In genomic region chr16:11824385-11824784, GRCm38 (mm10) we compare ENCODE assay signal across 19 mouse cellular contexts.
DNase-seq lines count a peak whose midpoint lies in the region; ATAC-seq and TF ChIP-seq lines count a peak whose summit lies in the region.
"Had no signal": no experiment of that assay in that cellular context is flagged by ENCODE, and none has a peak within 500 bp of the region (broad histone marks: within the 10 kb centered on the region; RNA-seq: fewer than 3 reads in every experiment).

No protein-coding gene starts in this region.

- intact Hi-C loops in heart, postnatal 10 days (cut with DNase I), result no loop called here

- no peaks in the 10 kb centered on the region for H3K27me3 ChIP-seq in forebrain, embryonic 15.5 days
- H3K27me3 ChIP-seq in forebrain, embryonic 11.5 days (ENCODE audit: control insufficient read depth, insufficient read depth, low read length), result no peaks in the 10 kb centered on the region
- H3K27me3 ChIP-seq in kidney, postnatal 0 days (ENCODE audit: insufficient read depth, low read length), result no peaks in the 10 kb centered on the region
- no peaks in the 10 kb centered on the region for H3K27me3 ChIP-seq in midbrain, embryonic 15.5 days (replicated peaks)
- H3K27me3 ChIP-seq: liver, embryonic 15.5 days; megakaryocyte, embryonic 14.5 days had no signal

- no peak overlapping the region for H3K4me2 ChIP-seq in forebrain, embryonic 15.5 days (replicated peaks)
- no peak overlapping the region for H3K4me2 ChIP-seq in forebrain, embryonic 11.5 days (ENCODE audit: low read depth, low read length, severe bottlenecking)
- no peak overlapping the region for H3K4me2 ChIP-seq in kidney, postnatal 0 days (ENCODE audit: low read length)
- H3K4me2 ChIP-seq in midbrain, embryonic 15.5 days, result peak overlapping the region; percentile 15
- H3K4me2 ChIP-seq: liver, embryonic 15.5 days had no signal

- H3K27ac ChIP-seq in forebrain, embryonic 15.5 days (replicated peaks), result peak overlapping the region; percentile 47; the same call in 1 of the 2 replicates
- H3K27ac ChIP-seq in forebrain, embryonic 11.5 days (ENCODE audit: low read depth, low read length), result no peak overlapping the region
- no peak overlapping the region for H3K27ac ChIP-seq in kidney, postnatal 0 days
- 0 out of 2 replicates have a peak overlapping the region, but pooled peaks have one; percentile 10 for H3K27ac ChIP-seq in cortical plate, adult 2 months (ENCODE audit: insufficient read depth, low read length)
- peak overlapping the region; percentile 81 for H3K27ac ChIP-seq in midbrain, embryonic 15.5 days
- H3K27ac ChIP-seq: liver, embryonic 15.5 days had no signal

- peaks cover 9% of the 10 kb centered on the region; the same call in 1 of the 2 replicates for H3K4me1 ChIP-seq in forebrain, embryonic 15.5 days
- no peaks in the 10 kb centered on the region for H3K4me1 ChIP-seq in forebrain, embryonic 11.5 days (replicated peaks; ENCODE audit: control insufficient read depth, insufficient read depth, low read length)
- H3K4me1 ChIP-seq in kidney, postnatal 0 days (replicated peaks; ENCODE audit: insufficient read depth, low read length), result no peaks in the 10 kb centered on the region
- H3K4me1 ChIP-seq in cortical plate, adult 2 months (ENCODE audit: control insufficient read depth, insufficient read depth, low read length), result peaks cover 6% of the 10 kb centered on the region
- H3K4me1 ChIP-seq in midbrain, embryonic 15.5 days, result peaks cover 19% of the 10 kb centered on the region
- H3K4me1 ChIP-seq: liver, embryonic 15.5 days had no signal

- 76% methylated on average over 8 of the region's 8 CpGs for WGBS in forebrain, embryonic 15.5 days
- 79% methylated on average over 8 of the region's 8 CpGs for WGBS in forebrain, embryonic 11.5 days
- WGBS in kidney, postnatal 0 days, result 66% methylated on average over 8 of the region's 8 CpGs
- 51% methylated on average over 8 of the region's 8 CpGs for WGBS in midbrain, embryonic 15.5 days

- H3K9ac ChIP-seq in forebrain, embryonic 15.5 days (replicated peaks), result no peak overlapping the region
- H3K9ac ChIP-seq in forebrain, embryonic 11.5 days (ENCODE audit: low read length), result no peak overlapping the region
- no peak overlapping the region for H3K9ac ChIP-seq in kidney, postnatal 0 days (ENCODE audit: low read depth, low read length)
- no peak overlapping the region for H3K9ac ChIP-seq in midbrain, embryonic 15.5 days
- H3K9ac ChIP-seq: liver, embryonic 15.5 days had no signal

- no peak for DNase-seq in forebrain, embryonic 11.5 days (ENCODE audit: low spot score)
- DNase-seq in kidney, postnatal 0 days (ENCODE audit: low spot score), result no peak
- no peak for DNase-seq in kidney, postnatal 14 days
- no peak for DNase-seq in heart, postnatal 10 days
- DNase-seq: adrenal gland, postnatal 14 days; cerebellum, adult 11 months; cerebellum, postnatal 14 days; embryo, embryonic 11 days; kidney, adult 8-10 months; lung, postnatal 10 days; right cerebral cortex, postnatal 14 days; spleen, adult 18-20 months; thymus, postnatal 25 days had no signal

- TF ChIP-seq CTCF in kidney, postnatal 0 days (IDR thresholded peaks at IDR 0.05; ENCODE audit: low read depth), result no peak
- no peak for TF ChIP-seq CTCF in cortical plate, adult 2 months (IDR thresholded peaks at IDR 0.05; ENCODE audit: extremely low read depth, insufficient read depth, low read length)

- ATAC-seq in forebrain, embryonic 15.5 days (replicated peaks), result no peak
- no peak for ATAC-seq in forebrain, embryonic 11.5 days (replicated peaks; ENCODE audit: low FRiP score)
- ATAC-seq in kidney, postnatal 0 days (replicated peaks; ENCODE audit: low FRiP score, low read depth), result 0 out of 2 replicates have a peak, but pooled peaks have one; percentile 7
- ATAC-seq in midbrain, embryonic 15.5 days (replicated peaks), result no peak

- H3K36me3 ChIP-seq in forebrain, embryonic 15.5 days, result no peaks in the 10 kb centered on the region
- H3K36me3 ChIP-seq in forebrain, embryonic 11.5 days (ENCODE audit: control insufficient read depth, insufficient read depth, low read length), result no peaks in the 10 kb centered on the region
- no peaks in the 10 kb centered on the region for H3K36me3 ChIP-seq in kidney, postnatal 0 days (ENCODE audit: insufficient read depth, low read length)
- H3K36me3 ChIP-seq in midbrain, embryonic 15.5 days (replicated peaks), result no peaks in the 10 kb centered on the region
- H3K36me3 ChIP-seq: liver, embryonic 15.5 days had no signal

- TF ChIP-seq POLR2A in cortical plate, adult 2 months (IDR thresholded peaks at IDR 0.05; ENCODE audit: extremely low read depth, insufficient read depth, low read length), result no peak

- H3K9me3 ChIP-seq in forebrain, embryonic 15.5 days, result no peaks in the 10 kb centered on the region
- H3K9me3 ChIP-seq in forebrain, embryonic 11.5 days (ENCODE audit: control insufficient read depth, low read length), result no peaks in the 10 kb centered on the region
- no peaks in the 10 kb centered on the region for H3K9me3 ChIP-seq in kidney, postnatal 0 days (replicated peaks; ENCODE audit: low read length)
- no peaks in the 10 kb centered on the region for H3K9me3 ChIP-seq in midbrain, embryonic 15.5 days
- H3K9me3 ChIP-seq: G1E; liver, embryonic 15.5 days; megakaryocyte, embryonic 14.5 days had no signal

- no peak overlapping the region for H3K4me3 ChIP-seq in forebrain, embryonic 15.5 days
- no peak overlapping the region for H3K4me3 ChIP-seq in forebrain, embryonic 11.5 days (ENCODE audit: low read depth, low read length)
- H3K4me3 ChIP-seq in kidney, postnatal 0 days (replicated peaks; ENCODE audit: low read depth, low read length), result no peak overlapping the region
- H3K4me3 ChIP-seq in cortical plate, adult 2 months (ENCODE audit: insufficient read depth, low read length), result peak overlapping the region; percentile 14
- H3K4me3 ChIP-seq in midbrain, embryonic 15.5 days, result no peak overlapping the region
- H3K4me3 ChIP-seq: liver, embryonic 15.5 days; megakaryocyte, embryonic 14.5 days had no signal

Comparison
In these comparisons a context has a peak if more than half of its experiments do, and no peak if none do; other contexts are left out.
1. H3K27ac ChIP-seq: peak in forebrain, embryonic 15.5 days (single experiment), cortical plate, adult 2 months (single experiment) and midbrain, embryonic 15.5 days (single experiment); none in forebrain, embryonic 11.5 days (single experiment) and kidney, postnatal 0 days (single experiment).